Mouse (Mus musculus): Measurements from ENCODE around the gene Ctrc.

DNA sequence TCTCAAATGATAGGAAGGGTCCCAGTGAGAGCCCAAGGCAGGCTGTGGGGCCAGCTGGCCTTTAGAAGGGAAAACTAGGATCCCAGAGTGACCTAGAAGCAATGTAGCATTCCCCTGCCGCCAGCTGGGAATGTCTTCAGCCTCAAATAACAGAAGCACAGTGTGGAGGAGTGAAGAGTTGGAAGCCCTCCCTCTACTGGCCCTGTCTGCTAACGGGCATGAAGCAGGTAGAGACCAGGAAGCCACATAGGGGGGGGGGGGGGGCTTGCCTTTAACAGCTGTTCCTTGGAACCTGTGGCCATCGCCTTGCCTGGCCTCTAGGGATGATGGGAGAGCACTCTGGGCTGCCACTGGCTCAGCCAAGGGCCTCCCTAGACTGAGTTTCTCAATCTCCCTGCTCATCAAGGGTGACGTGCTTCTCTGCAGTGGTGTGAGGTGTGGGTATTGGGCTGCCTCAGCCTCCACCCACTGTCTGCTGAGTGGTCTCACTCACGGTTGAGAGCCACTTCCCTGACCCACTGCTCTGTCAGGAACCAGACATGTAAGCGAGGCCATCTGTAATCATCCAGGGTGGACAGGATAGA is 40.3 kb upstream of the Ctrc start:
- TF ChIP-seq MAX (IDR thresholded peaks at IDR 0.05; ENCODE audit: low read length) (no peak), POLR2A (IDR thresholded peaks at IDR 0.05; ENCODE audit: low read depth, low read length) (no peak)
